Mouse (Mus musculus) liver, adult 2 months (tissue): ENCODE data around the gene Pak2. TPM values are rescaled to one million over a fixed set of nuclear protein-coding genes. Genes with fewer than 3 reads are reported as not detected.

ENCODE experiments used
- DNase-seq: peaks from one replicate; pipeline ENCODE4 v3.0.0-alpha.2; 2011; ENCODE audit warnings: low read depth, low spot score; ENCODE audit errors: extremely low read depth
- H3K27ac ChIP-seq: fragments of 200-500 bp; replicated peaks from 2 replicates; pipeline ENCODE4 v1.5.1; 2012; ENCODE audit warnings: low read depth, mild to moderate bottlenecking, control low read depth, inconsistent platforms, low read length; ENCODE audit not compliant: insufficient read depth
- H3K27me3 ChIP-seq: fragments of 200-500 bp; 2 replicates; pipeline ENCODE4 v1.6.1; 2012; ENCODE audit warnings: mild to moderate bottlenecking, moderate library complexity, low read length, inconsistent platforms; ENCODE audit not compliant: control insufficient read depth, insufficient read depth
- H3K36me3 ChIP-seq: fragments of 200-500 bp; 2 replicates; pipeline ENCODE4 v1.6.1; 2012; ENCODE audit warnings: low read length, inconsistent platforms; ENCODE audit not compliant: control insufficient read depth, insufficient read depth
- H3K4me1 ChIP-seq: fragments of 200-500 bp; 2 replicates; pipeline ENCODE4 v1.6.1; 2011; ENCODE audit warnings: low read length; ENCODE audit not compliant: control insufficient read depth, insufficient read depth
- H3K4me3 ChIP-seq: fragments of 200-500 bp; 2 replicates; pipeline ENCODE4 v1.5.1; 2011; ENCODE audit warnings: low read depth, mild to moderate bottlenecking, control low read depth, low read length, moderate library complexity; ENCODE audit not compliant: insufficient read depth
- H3K79me2 ChIP-seq: fragments of 200-500 bp; 2 replicates; pipeline ENCODE4 v1.6.1; 2012; ENCODE audit warnings: inconsistent platforms, mild to moderate bottlenecking, low read length, moderate library complexity; ENCODE audit not compliant: control insufficient read depth, insufficient read depth
- H3K9ac ChIP-seq: fragments of 200-500 bp; 2 replicates; pipeline ENCODE4 v1.6.1; 2012; ENCODE audit warnings: low read depth, mild to moderate bottlenecking, control low read depth, inconsistent platforms, low read length
- CTCF ChIP-seq: fragments of 200-500 bp; IDR thresholded peaks from 2 replicates; pipeline ENCODE4 v1.5.1; 2011; ENCODE audit warnings: low read depth, low read length, control low read depth
- POLR2A ChIP-seq: fragments of 200-500 bp; IDR thresholded peaks from 2 replicates; pipeline ENCODE4 v1.6.1; 2011; ENCODE audit warnings: low read length, control low read depth; ENCODE audit not compliant: insufficient read depth; ENCODE audit errors: extremely low read depth
- WGBS: fragments of 180-500 bp; shearing (Covaris S2); methylation state at CpG from one replicate; pipeline ENCODE4 v1.1.7; 2018; 5-methylcytosine and 5-hydroxymethylcytosine counted together
- polyA plus RNA-seq: library from polyadenylated mRNA; depleted of rRNA; stranded (reverse); fragments of >200 nt; gene quantifications from 2 replicates; pipeline ENCODE4 v1.2.3, GENCODE M21; 2012; rRNA removed
- total RNA-seq: library from RNA; depleted of rRNA; stranded (reverse); fragments of >200 nt; gene quantifications from 2 replicates; pipeline ENCODE4 v1.2.3, GENCODE M21; 2014; rRNA removed

The Pak2 gene
- total RNA-seq = 11.0 and 11.8 TPM in 2 replicates
- polyA plus RNA-seq = 5.8 and 6.3 TPM in 2 replicates

DNA sequence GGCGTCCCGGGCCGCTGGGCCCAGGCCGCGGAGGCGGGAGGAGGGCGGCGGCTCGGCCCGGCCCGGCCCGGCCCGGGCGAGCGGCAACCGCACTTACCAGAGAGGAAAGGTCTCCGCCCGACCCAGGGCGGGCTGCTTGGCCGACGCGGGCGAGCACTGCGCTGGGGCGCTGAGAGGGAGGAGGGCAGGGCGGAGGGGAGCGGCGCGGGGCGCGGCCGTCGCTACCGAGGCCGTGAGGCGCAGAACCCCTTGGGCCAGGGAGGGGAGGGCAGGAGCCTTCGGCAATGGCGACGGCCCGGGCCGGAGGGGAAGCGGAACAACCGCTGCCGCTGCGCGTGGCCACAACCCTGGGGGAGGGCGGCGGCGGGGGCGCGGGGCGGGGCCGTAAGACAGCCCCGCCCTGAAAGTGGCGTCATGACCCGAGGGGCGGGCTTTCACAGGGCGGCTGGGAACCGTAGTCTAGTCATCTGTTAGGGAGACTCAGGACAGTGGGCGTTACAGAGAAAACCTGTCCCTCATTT is at the start of gene Pak2:
Gene Pak2, minus strand, starts transcription at position 352 of the 521 bp plus-strand sequence.
- TF ChIP-seq CTCF (no peak), POLR2A (peak; percentile 78)
- H3K9ac ChIP-seq = peak within 1 kb of the TSS; percentile 93
- H3K4me3 ChIP-seq = peak within 1 kb of the TSS; percentile 84
- H3K36me3 ChIP-seq = peaks cover 4% of the 10 kb centered on the region; the same call in 1 of the 2 replicates
- peak; percentile 71 for DNase-seq
- H3K4me1 ChIP-seq = peaks cover 13% of the 10 kb centered on the region; the same call in 1 of the 2 replicates
- WGBS = under 1% methylated on average over 49 of the region's 60 CpGs
- H3K27ac ChIP-seq = peak within 1 kb of the TSS; percentile 71
- H3K79me2 ChIP-seq = peaks cover 20% of the 10 kb centered on the region
- H3K27me3 ChIP-seq = no peaks in the 10 kb centered on the region

DNA sequence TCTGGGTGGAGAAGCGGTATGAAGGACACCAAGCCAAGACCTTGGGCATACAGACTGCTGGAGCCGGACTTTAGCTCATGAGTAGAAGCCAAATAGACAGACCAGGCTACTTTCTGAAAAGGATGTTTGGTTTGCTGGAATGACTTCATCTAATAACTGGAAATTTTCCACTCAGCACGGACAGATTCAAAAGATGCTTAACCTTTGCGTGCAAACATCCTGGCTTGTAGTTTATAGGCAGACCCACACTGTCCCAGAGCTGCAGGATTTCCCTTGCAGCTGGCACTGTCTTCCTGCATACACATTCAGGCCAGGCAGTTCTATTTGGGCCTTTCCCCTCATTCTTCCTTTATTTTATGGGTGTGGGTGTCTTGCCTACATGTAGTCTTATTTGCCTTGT is 47.9 kb upstream of the Pak2 start:
- WGBS = 54% methylated on average over 4 of the region's 4 CpGs
- DNase-seq = no peak
- Histone ChIP-seq H3K36me3 (no peaks in the 10 kb centered on the region), H3K79me2 (no peaks in the 10 kb centered on the region), H3K27ac (no peak overlapping the region), H3K27me3 (no peaks in the 10 kb centered on the region), H3K4me3 (no peak overlapping the region), H3K9ac (no peak overlapping the region), H3K4me1 (0 out of 2 replicates have a peak, but pooled peaks cover 2% of the 10 kb centered on the region)
- no peak for TF ChIP-seq CTCF
- TF ChIP-seq POLR2A = no peak

DNA sequence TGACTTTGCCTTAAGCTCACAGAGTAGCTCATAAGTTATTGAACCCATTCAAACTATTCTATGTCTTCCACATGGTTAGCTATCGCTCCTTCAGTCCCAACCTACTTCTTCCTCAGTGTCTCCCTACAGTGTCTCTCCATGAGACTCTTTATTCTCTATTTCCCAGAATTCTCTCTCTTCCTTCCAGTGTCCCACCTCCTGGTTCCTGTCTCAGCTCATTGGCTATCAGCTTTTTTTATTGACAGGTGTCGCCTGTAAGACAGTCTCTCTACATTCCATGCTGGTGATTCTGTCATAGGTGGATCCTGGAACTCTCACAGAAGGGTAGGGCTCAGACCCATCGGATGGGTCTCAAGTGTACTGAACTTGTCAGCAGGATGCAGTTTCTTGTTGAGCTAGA is 46.2 kb upstream of the Pak2 start:
- TF ChIP-seq POLR2A (no peak), CTCF (no peak)
- DNase-seq = no peak
- H3K79me2 ChIP-seq = no peaks in the 10 kb centered on the region
- H3K4me1 ChIP-seq = 0 out of 2 replicates have a peak, but pooled peaks cover 2% of the 10 kb centered on the region
- 84% methylated on average over 3 of the region's 3 CpGs for WGBS
- H3K36me3 ChIP-seq = no peaks in the 10 kb centered on the region
- no peak overlapping the region for H3K9ac ChIP-seq
- H3K27me3 ChIP-seq = no peaks in the 10 kb centered on the region
- no peak overlapping the region for H3K4me3 ChIP-seq
- H3K27ac ChIP-seq = no peak overlapping the region

DNA sequence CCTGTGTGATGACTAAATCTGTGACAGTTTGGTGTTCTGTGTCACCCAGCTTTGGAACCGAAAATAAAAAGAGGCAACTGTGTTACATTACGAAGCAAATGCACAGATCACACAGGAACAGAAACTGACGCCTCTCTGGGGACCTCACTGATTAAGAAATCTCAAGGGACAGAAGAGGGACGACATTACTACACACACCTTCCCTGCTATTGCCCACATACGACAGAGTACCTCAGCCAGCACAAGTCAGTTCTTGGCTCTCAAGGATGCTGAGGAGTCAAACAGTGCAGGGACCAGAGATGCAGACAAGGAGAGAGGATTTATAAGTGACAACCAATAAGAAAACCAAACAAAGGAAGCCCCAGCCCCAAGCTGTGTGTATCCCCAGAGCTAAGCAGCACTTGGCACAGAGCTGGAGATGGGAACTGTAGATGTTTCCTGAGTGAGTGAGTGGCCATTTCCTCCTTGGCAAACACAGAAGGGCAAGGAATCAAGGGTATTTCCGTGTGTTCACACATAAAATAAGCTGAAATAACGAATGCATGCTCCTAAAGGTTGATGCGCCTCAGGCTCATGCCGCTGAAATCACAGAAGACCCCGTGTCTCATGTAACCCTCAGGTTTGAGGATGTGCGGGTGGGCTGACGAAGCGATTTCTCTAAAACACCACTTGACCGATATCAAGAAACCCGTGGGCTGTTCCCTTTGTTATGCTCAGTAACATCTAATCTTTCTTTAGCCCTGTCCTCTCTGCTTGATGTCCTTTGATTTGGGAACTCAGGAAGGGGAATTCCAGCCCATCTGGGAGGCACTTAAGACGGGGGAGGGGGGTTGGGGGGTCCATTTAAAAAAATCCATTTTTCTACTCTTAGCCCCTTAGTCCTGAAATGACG is 45.5 kb upstream of the Pak2 start:
- Histone ChIP-seq H3K27me3 (no peaks in the 10 kb centered on the region), H3K27ac (peak overlapping the region; percentile 4; the same call in 1 of the 2 replicates), H3K4me1 (0 out of 2 replicates have a peak, but pooled peaks cover 2% of the 10 kb centered on the region), H3K79me2 (no peaks in the 10 kb centered on the region), H3K36me3 (no peaks in the 10 kb centered on the region), H3K9ac (no peak overlapping the region), H3K4me3 (no peak overlapping the region)
- DNase-seq = no peak
- TF ChIP-seq POLR2A (no peak), CTCF (no peak)
- 67% methylated on average over 17 of the region's 17 CpGs for WGBS

DNA sequence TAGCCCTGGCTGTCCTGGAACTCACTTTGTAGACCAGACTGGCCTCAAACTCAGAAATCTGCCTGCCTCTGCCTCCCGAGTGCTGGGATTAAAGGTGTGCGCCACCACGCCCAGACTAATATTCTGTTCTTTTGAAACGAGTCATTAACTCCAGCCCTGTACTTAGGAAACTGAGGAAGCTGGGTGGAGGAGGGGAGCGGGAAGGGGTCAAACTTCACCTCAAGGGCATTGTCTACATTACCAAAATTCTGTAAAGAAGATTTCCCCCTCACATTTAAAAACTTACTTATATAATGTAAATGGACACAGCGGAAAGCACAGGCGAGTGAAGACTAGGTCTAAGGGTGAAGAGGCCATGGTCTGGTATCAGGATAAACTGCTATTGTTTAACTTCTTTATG is 44.9 kb upstream of the Pak2 start:
- H3K4me3 ChIP-seq = no peak overlapping the region
- 88% methylated on average over 7 of the region's 7 CpGs for WGBS
- TF ChIP-seq CTCF (no peak), POLR2A (no peak)
- no peak overlapping the region for H3K27ac ChIP-seq
- DNase-seq = no peak
- no peak overlapping the region for H3K9ac ChIP-seq
- H3K27me3 ChIP-seq = no peaks in the 10 kb centered on the region
- H3K79me2 ChIP-seq = no peaks in the 10 kb centered on the region
- H3K4me1 ChIP-seq = 0 out of 2 replicates have a peak, but pooled peaks cover 2% of the 10 kb centered on the region
- no peaks in the 10 kb centered on the region for H3K36me3 ChIP-seq
